Mouse (Mus musculus) MEL (cell line): ENCODE measurements around the gene Lsm14a.
A peak's percentile ranks its signal among the peaks of the same experiment; 100 is the strongest.

ENCODE experiments used
- CHD1 ChIP-seq: IDR thresholded peaks from 2 replicates; pipeline ENCODE4 v1.6.1; 2012; ENCODE audit warnings: low read depth, mild to moderate bottlenecking, inconsistent platforms, low read length, improper control_type of control experiment
- CTCF ChIP-seq, 3 experiments: IDR thresholded peaks in 2 of 3; conservative IDR thresholded peaks in 1 of 3; 2 replicates each; pipeline ENCODE4 v1.5.1; 2011 to 2012; ENCODE audit warnings: low read length in 3 of 3, low read depth in 2 of 3, mild to moderate bottlenecking in 2 of 3, improper control_type of control experiment in 1 of 3, inconsistent platforms in 1 of 3, mixed read lengths in 1 of 3, moderate library complexity in 1 of 3; ENCODE audit not compliant: control insufficient read depth in 1 of 3, insufficient read depth in 1 of 3, poor library complexity in 1 of 3, severe bottlenecking in 1 of 3
- ELF1 ChIP-seq: IDR thresholded peaks from 2 replicates; pipeline ENCODE4 v1.6.1; 2014; ENCODE audit warnings: low read depth, mild to moderate bottlenecking, inconsistent platforms, low read length, improper control_type of control experiment, moderate library complexity
- EP300 ChIP-seq, 2 experiments: IDR thresholded peaks; 2 replicates each; pipeline ENCODE4 v1.6.1; 2011; ENCODE audit warnings: improper control_type of control experiment in 2 of 2, low read length in 2 of 2, low read depth in 1 of 2, mild to moderate bottlenecking in 1 of 2
- GABPA ChIP-seq: IDR thresholded peaks from 2 replicates; pipeline ENCODE4 v1.6.1; 2012; ENCODE audit warnings: low read depth, mild to moderate bottlenecking, inconsistent platforms, low read length, improper control_type of control experiment, moderate library complexity
- GATA1 ChIP-seq: IDR thresholded peaks from 2 replicates; pipeline ENCODE4 v1.6.1; 2011; ENCODE audit warnings: low read depth, low read length, improper control_type of control experiment
- MAFK ChIP-seq: IDR thresholded peaks from 2 replicates; pipeline ENCODE4 v1.6.1; 2011; ENCODE audit warnings: low read depth, mild to moderate bottlenecking, low read length, improper control_type of control experiment, borderline replicate concordance
- MAX ChIP-seq: IDR thresholded peaks from 2 replicates; pipeline ENCODE4 v1.6.1; 2011; ENCODE audit warnings: low read length, improper control_type of control experiment
- MXI1 ChIP-seq: IDR thresholded peaks from 2 replicates; pipeline ENCODE4 v1.6.1; 2011; ENCODE audit warnings: mild to moderate bottlenecking, low read depth, low read length, improper control_type of control experiment
- NRF1 ChIP-seq: IDR thresholded peaks from 2 replicates; pipeline ENCODE4 v1.6.1; 2014; ENCODE audit warnings: low read depth, mild to moderate bottlenecking, inconsistent platforms, low read length, improper control_type of control experiment, moderate library complexity; ENCODE audit not compliant: poor library complexity, insufficient read depth, severe bottlenecking
- POLR2A ChIP-seq, 2 experiments: IDR thresholded peaks; 2 replicates each; pipeline ENCODE4 v1.6.1; 2011 to 2012; ENCODE audit warnings: low read length in 2 of 2, mild to moderate bottlenecking in 2 of 2, control low read depth in 1 of 2, improper control_type of control experiment in 1 of 2, low read depth in 1 of 2, moderate library complexity in 1 of 2; ENCODE audit not compliant: control insufficient read depth in 1 of 2, insufficient read depth in 1 of 2, poor library complexity in 1 of 2
- POLR2AphosphoS2 ChIP-seq: IDR thresholded peaks from 2 replicates; pipeline ENCODE4 v1.6.1; 2011; ENCODE audit warnings: low read length, improper control_type of control experiment
- RAD21 ChIP-seq: IDR thresholded peaks from 2 replicates; pipeline ENCODE4 v1.6.1; 2011; ENCODE audit warnings: mild to moderate bottlenecking, low read depth, low read length, improper control_type of control experiment
- USF2 ChIP-seq, 2 experiments: IDR thresholded peaks; 2 replicates each; pipeline ENCODE4 v1.6.1; 2011 to 2012; ENCODE audit warnings: improper control_type of control experiment in 2 of 2, low read length in 2 of 2, borderline replicate concordance in 1 of 2, inconsistent platforms in 1 of 2, low read depth in 1 of 2, mild to moderate bottlenecking in 1 of 2; ENCODE audit not compliant: insufficient read depth in 1 of 2

GRCm38 (mm10) chr7:34351997-34352396 lies 41.1 kb downstream of the Lsm14a start:
- TF ChIP-seq CTCF (IDR thresholded peaks at IDR 0.05 in 2 of 3, conservative IDR thresholded peaks at IDR 0.05 in 1 of 3; ENCODE audit: control insufficient read depth in 1 of 3, insufficient read depth in 1 of 3, low read depth in 2 of 3, low read length in 3 of 3, poor library complexity in 1 of 3, severe bottlenecking in 1 of 3) (peak; percentile 21 to 55 (median 41); a peak in 5 of 6 replicates), POLR2A (IDR thresholded peaks at IDR 0.05; ENCODE audit: control insufficient read depth in 1 of 2, insufficient read depth in 1 of 2, low read depth in 1 of 2, low read length in 2 of 2, poor library complexity in 1 of 2) (no peak), GABPA (no peak), RAD21 (no peak), EP300 (IDR thresholded peaks at IDR 0.05; ENCODE audit: low read depth in 1 of 2, low read length in 2 of 2) (no peak), MXI1 (no peak), NRF1 (no peak), CHD1 (no peak), ELF1 (no peak), GATA1 (no peak), MAX (no peak), USF2 (IDR thresholded peaks at IDR 0.05; ENCODE audit: borderline replicate concordance in 1 of 2, insufficient read depth in 1 of 2, low read depth in 1 of 2, low read length in 2 of 2) (no peak), POLR2AphosphoS2 (no peak), MAFK (no peak)
